Mouse (Mus musculus) kidney, postnatal 25 days (tissue): ENCODE data around the gene Noc3l.

Source experiments
- DNase-seq, 2 experiments: peaks; one replicate each; pipeline ENCODE4 v3.0.0; 2021; ENCODE audit warnings: mixed read lengths in 2 of 2

Gene Noc3l

GRCm38 (mm10) chr19:38818766-38819426, at the start of gene Noc3l:
Gene Noc3l (minus strand): TSS chr19:38819237.
- peak; percentile 93 to 95 for DNase-seq

- no peak for DNase-seq
These were observed 43.5 kb upstream of the Noc3l start for GRCm38 (mm10) chr19:38862523-38862922.

DNA sequence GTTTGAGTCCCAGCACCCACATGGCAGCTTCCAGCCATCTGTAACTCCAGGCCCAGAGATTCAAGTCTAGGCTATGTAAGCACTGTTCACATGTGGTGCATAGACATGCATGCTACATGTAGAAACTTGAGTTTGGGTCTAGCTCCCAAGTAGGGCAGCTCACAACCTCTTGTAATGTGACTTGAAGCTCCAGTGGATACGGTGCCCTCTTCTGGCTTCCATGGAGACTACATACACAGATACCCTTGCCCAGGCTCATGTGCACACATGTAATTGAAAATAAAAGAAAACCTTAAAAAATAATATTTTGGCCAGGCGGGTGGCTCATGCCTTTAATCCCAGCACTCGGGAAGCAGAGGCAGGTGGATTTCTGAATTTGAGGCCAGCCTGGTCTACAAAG, 39.2 kb upstream of the Noc3l start:
- no peak for DNase-seq

DNA sequence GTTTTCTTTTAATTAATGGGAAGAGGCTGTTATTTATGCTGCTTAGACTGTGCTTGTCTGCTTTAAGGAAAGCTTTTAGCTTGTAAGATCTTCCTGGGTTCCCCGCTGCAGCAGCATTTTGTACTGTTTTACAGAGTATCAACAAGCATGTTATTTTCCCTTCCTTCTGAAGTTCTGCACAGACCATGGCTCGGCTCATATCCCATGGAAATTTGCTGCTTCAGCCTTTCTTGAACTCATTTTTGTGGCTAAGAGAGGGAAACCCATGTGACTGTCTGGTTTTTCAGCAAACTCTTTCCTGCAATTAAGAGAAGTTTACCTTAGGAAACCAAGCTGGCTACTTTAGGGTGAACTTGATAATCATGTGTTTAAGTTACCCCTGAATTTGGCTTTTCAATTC, 27.3 kb upstream of the Noc3l start:
- no peak for DNase-seq

DNA sequence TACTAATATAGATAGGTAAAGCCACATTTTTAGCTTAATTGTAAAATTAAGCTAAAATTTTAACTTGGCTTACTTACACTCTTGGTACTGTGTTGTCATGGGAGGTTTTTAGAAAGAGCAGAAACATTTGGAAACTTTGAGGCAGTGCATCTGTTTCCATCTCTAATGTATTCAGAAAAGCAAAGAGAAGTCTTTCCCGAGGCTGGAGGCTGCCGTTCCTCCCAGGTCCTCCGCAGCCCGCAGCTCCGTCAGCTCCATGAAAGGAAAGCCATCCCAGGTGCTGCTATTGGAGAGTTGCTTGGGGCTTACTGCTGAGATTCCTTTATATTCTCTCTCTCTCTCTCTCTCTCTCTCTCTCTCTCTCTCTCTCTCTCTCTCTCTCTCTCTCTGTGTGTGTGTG, 25.8 kb upstream of the Noc3l start:
- no peak for DNase-seq

GRCm38 (mm10) chr19:38837171-38837641, 18.2 kb upstream of the Noc3l start:
- DNase-seq: peak; percentile 75 to 81

DNA sequence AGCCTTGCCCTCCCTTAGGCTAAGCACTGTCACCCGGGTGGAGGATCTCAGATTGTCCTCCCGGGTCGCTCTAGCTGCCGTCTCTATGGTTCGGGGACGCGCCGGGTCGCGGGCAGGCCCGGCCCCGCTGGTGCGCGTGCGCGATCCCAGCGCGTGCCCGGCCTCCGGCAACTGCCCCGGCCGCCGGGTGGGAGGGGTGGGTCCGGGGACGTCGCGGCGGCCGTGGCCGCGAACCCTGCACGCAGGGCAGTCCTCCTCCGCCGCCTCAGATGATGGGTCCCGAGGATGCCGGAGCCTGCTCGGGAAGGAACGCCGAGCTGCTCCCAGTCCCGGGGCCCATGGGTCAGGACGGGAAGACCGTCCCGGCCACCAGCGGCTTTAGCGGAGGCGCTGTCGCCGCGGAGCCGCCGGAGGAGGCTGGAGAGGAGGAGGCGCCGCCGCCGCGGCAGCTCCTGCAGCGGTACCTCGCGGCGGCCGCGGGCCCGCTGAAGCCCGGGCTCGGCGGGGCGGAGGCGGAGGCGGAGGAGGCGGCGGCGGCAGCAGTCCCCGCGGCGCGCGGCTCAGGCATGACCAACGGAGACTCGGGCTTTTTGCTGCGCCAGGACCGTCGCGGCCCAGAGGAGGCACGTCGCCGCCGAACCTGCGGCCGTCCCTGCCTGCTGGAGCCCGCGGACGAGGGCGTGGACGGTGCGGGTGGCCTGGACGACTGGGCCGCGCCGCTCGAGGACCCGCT, 17.6 kb upstream of the Noc3l start, which contains the start of gene Tbc1d12:
TSS of gene Tbc1d12 (plus strand) at position 142 of the 733 bp plus-strand sequence.
- DNase-seq: peak; percentile 92 to 97

DNA sequence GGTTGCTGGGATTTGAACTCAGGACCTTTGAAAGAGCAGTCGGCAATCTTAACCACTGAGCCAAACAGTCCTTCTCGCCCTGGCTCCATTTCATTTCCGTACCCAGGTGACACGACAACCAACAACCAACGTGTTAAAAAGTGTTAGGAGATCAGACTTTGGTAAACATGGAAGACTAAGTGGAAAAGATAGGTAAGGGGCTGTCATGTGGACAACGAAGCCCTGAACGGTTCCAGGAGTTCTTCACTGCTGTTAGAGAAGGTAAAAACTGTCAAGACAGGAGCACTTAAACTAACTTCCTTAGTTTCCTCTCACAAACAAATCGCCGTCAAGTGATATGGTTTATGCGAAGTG, 17.0 kb upstream of the Noc3l start:
- no peak for DNase-seq

DNA sequence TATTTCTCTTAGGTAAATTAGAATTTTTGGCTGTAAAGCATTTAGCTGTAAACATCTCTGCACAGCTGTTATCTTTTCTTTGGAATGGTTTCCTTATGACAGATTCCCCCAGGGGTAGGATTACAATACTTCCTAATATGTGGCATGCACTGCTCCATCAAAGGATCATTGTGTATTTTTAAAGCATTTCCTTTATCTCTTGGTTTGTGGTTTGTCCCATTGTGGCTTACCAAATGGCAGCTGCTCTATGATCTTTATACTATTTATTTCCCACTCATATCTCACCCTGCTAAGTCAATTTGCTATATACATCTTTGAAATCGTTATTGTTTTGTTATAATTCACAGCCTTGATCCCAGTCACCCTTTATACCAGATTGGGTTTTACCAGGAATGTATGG, 14.2 kb upstream of the Noc3l start:
- no peak for DNase-seq

GRCm38 (mm10) chr19:38820186-38820804, 1.3 kb upstream of the Noc3l start:
- DNase-seq: no peak

- no peak for DNase-seq
These were observed 378 bp upstream of the Noc3l start for GRCm38 (mm10) chr19:38819427-38819802.

GRCm38 (mm10) chr19:38818191-38818590, 846 bp downstream of the Noc3l start:
- DNase-seq: no peak

DNA sequence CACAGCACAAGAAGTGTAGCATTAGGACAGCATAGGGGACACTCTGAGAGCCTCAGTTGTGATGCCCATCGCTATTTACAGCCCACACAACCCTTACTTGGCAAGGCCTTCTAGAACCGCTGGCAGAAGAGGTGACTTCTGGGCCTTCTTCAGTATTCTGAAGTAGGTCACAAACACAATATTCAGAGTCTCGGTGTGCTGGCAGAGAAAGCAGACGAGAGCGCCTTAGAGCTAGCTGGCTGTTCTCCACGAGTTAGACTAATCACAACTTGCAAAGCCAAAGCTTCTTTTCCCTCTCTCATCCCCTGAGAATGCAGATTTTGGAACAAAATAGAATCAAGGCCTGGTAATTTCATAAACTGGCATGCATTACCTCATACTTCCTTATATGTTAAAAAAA, 20.2 kb downstream of the Noc3l start:
- no peak for DNase-seq

GRCm38 (mm10) chr19:38798291-38798690, 20.7 kb downstream of the Noc3l start:
- no peak for DNase-seq

GRCm38 (mm10) chr19:38796546-38796945, 22.5 kb downstream of the Noc3l start:
- DNase-seq: no peak

DNA sequence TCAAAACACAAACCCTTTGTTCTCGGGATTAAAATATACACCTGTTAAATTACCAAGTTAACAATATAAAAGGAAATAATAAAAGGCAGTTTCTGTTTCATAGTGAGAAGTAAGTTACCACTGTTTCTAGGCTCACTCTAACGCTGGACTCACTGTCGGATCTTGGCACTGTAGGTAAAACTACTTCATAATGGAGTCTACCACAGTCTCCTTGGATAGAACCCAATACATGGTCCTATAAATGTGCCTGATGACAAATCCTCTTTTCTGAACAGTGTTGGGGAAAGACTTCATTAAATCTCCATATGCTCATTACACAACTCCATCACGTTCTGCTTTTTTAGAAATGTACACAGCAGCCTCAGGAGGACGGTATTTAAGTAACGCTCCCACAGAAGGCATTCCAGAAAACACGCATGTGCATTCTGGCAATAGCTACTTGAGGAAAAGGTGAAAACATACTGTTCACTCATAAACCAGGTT, 25.4 kb downstream of the Noc3l start:
- DNase-seq: no peak

DNA sequence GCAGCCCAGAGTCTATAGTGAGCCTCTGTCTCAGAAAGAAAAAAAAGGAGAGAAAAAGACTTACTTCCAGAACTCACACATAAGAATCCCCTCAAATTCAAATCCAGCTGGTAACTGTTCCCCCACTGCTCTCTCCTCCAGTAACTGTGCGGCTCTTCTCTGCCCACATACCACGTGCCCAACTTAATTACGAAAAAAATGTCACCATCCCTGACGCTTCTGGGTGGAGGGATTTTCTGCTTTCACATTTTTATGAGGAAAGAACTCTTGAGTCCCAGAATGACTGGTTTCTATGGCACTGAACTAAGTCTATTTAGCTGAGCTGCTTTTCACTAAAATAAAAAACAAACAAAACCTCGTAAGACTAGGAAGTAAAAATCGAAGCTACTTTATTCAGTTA, 31.3 kb downstream of the Noc3l start:
- no peak for DNase-seq

DNA sequence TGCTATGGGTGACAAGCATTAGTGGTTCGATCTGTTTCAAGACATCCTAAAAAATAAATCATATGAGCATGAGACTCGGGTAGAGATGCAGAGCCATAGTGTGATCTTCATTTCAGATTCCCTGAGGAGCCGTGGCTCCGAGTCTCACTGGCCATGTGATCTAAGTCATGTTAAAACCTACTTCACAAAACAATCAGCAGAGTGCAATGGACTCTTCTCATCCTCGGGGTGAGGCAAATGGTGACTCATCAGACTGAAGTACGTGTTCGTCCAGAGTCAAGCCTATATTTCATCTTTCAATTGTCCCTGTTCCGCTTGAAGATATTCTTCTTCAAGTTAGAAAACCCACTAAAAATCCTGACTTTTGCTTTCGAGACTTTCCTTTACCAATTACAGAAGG, 35.5 kb downstream of the Noc3l start:
- no peak for DNase-seq

GRCm38 (mm10) chr19:38778805-38779204, 40.2 kb downstream of the Noc3l start:
- DNase-seq: no peak

DNA sequence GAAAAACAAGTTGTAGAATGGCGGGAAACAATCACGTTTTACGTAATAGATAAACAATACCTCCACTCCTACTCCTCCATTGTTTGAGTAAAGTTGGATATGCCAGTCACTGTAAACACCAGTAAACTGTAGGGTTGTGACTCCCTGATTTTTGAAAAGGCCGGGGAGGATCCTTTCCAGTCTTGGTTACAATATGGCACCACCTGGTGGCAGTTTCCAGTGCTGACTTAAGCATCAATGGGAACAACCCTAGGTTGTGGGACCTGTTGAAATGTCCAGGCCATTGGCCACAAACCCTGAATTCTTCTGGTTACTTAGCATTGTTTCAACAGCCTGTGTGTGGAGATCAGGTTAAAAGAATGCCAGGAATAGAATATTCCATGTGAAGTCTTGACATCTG, 43.5 kb downstream of the Noc3l start:
- peak; percentile 47 to 79 for DNase-seq

DNA sequence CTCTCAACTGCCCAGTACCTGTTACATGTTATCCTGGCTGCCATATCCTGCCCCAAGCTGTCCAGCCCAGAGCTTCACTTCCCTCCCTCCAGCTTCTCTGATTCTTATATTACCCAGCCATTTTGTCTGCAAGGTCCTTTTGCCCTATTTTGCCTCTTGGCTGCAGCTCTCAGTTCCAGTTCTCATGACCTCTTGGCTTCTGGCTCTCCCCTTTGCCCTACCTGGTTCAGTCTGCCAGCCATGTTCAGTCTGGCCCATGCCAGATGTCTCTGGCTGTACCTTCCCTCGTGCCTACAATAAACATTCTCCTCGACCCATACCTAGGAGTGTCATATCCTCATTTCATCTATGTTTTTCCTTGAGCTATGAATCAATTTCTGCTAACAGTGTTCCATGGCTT, 52.7 kb downstream of the Noc3l start:
- DNase-seq: no peak

- no peak for DNase-seq
These were observed 58.6 kb downstream of the Noc3l start for GRCm38 (mm10) chr19:38760441-38760840.

DNA sequence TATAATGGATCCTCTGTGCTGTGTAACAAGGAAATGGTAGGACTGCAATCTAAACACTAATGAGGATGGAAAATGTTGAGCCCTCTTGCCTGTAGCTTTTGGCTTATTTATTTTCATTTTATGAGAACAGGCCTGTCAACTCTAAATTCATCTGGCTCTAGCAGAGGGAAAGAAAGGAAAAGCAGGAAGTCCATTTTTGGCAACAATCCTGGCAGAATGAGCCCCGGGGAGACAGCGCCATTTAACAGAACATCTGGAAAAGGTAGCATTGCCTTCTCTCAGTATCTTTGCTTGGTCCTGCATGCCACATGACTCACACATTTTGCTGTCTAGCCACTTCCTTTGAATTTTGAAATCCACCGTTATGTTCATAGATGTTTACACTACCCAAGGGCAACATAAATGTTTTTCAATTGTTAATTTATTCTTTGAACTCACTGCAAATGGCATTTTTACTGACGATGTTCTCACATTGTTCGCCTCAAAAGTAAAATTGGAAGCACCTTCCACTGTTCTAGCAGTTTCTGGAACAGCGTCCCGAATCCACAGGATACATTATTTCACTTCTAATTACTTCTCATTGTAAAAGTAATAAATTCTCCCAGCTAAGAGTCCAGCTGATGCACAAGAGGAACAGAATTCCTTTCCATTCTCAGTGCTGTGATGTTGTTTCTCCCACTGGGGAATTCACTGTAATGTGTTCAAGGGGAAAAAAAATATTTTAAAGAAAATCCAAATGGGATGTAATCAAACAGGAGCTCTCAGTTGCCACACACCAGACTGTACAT, 60.2 kb downstream of the Noc3l start:
- no peak for DNase-seq
